Mouse (Mus musculus) CD8-positive naive resting alpha-beta T cell, adult 57 days (primary cell): Measurements from ENCODE around the gene Gm7356. TPM values are rescaled to one million over a fixed set of nuclear protein-coding genes. Genes with fewer than 3 reads are reported as not detected.

ENCODE experiments used
- total RNA-seq: library from RNA; stranded (reverse); gene quantifications from one replicate; pipeline ENCODE4 v1.2.4, GENCODE M21; 2023

Gene Gm7356
- total RNA-seq: not detected

GRCm38 (mm10) chr17:14003604-14004003 is at the start of gene Gm7356:
Gene Gm7356, minus strand, starts transcription at chr17:14003704.

Other genes with a start within 250 kb of the Gm7356 start
- gene Afdn, start 243.2 kb downstream of the Gm7356 start, total RNA-seq: 4.3 TPM
- gene Tcte2, start 241.9 kb downstream of the Gm7356 start, total RNA-seq: not detected
- not detected for gene Gm7168, start 55.3 kb downstream of the Gm7356 start, total RNA-seq
- not detected for gene Gm7358, start 55.8 kb upstream of the Gm7356 start, total RNA-seq
- 0.31 TPM for gene Dact2, start 200.6 kb upstream of the Gm7356 start, total RNA-seq